Mouse (Mus musculus) brain, adult 2 months (tissue): ENCODE measurements around the gene Sstr4.

Experiments used
- DNase-seq: peaks from one replicate; pipeline ENCODE4 v3.0.0; 2011; ENCODE audit warnings: low read depth, low spot score

Gene Sstr4

DNA sequence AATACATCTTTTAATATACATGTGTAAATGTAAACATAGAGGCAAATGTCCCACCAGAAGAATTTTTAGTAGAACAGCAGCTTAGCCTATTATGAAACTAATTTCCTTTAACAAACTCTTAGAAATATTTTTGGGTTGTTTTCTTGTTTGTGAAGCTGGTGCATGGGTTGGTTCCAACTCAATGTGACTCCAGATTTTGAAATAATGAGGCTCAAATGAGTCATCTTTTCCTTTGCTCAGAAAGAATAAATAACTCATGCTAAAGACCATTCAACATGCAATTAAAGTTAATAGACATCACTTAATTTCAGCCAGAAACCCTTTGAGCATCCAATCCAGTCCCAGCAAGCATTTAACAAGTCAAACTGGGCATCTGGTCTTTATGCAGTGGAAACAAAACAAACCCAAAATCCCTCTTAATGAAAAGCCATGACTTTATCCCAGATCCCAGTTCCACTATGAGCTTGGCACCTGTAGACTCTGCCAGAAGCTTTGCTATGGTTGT lies 33.9 kb downstream of the Sstr4 start:
- peak; percentile 63 for DNase-seq

DNA sequence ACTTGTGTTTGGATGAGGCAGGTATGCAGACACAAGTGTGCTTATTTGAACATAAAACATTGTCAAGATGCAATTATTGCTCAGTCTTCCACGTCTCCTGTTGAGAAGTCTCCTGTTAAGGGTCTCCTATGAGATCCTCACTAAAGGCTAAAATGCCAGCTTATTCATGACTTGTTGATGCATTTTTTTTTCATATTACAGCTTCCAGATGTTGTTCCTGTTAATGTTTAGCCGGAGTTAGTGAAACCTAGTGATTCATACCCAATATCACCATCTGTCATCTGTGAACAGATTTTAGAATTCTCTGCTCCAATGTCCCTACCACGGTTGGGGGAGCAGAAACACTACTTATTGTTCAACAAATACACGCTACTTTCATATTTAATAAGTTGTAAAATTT lies 35.8 kb downstream of the Sstr4 start:
- DNase-seq: peak; percentile 24

DNA sequence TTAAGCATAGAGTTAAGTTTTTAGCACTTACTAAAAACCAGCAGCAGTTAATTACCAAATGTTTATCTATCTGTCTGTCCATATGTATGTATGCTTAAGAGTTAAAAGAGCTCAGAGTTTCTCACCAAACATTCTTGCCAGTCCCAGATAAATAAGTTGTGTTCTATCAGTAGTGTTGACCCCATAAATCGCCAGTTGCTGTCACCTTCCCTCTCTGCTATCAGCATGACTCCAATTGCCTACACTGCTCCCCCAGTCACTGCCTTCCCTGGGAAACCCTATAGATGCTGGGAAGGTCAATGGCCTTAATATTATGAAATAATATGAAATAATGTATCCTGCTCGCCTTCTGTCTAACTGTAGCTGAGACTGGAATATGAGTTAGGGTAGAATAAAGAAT lies 37.2 kb downstream of the Sstr4 start:
- no peak for DNase-seq

DNA sequence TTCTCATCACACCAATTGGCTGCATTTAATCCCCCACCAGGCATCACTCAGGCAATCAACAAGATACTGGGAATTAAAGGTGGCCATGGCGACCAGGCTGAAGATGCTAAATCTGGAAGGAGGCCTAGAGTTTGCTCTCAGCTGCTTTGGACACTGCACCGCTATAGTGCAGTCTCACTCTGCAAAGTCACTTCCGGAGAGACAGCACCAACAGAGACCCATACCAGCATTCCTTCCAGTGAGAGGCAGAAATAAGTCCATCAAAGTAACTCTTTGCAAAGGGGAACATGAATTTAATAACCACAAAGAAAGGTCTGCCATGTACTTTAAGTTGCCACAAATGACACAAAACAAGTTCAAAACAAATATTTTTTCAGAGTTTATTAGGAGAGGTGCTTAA lies 41.1 kb downstream of the Sstr4 start:
- DNase-seq: peak; percentile 14

DNA sequence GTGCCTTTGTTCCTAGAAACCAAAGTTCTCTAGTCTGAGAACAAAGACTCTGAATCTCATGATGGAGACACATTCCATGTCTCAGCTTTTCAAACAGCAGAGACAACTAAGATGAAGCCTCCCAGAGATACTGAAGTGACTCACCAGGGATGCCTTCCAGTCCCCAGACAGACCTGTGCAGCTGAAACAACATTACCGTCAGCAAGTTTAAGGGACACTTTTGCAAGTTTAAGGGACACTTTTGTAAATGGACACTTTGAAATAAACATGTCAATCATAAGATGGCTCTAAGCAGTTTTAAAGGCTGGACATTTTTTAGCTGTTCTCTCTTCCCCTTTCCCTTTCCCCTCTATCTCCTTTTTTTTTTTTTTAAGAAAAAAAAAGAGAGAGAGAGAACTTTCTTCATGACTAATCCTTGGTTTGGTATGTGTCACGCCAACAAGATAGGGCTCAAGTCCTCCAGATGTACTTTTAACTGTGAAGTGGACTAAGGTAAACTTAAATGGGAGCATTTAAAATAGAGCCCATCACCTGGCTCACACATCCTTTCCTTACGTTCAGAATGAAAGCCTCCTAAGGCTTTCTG lies 44.6 kb downstream of the Sstr4 start:
- no peak for DNase-seq

DNA sequence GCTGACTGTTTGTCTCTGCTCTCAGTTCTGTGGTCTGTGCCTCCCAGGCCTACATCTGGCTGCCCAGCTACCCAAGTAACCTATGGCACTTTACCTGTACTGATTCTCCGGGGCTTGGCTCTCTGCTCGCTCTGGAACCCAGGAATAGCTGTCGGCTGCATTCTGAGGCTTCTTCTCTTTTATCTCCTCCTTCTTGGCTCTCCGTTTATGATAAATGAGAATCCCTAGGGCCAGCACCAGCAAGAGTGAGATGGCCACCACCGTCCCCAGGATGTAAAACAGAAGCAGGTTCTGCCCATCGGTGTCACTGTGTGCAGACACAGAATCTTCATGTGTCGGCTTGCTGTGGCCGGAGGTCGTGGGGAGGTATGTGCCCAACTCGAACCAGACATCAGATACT lies 46.3 kb downstream of the Sstr4 start:
- no peak for DNase-seq

DNA sequence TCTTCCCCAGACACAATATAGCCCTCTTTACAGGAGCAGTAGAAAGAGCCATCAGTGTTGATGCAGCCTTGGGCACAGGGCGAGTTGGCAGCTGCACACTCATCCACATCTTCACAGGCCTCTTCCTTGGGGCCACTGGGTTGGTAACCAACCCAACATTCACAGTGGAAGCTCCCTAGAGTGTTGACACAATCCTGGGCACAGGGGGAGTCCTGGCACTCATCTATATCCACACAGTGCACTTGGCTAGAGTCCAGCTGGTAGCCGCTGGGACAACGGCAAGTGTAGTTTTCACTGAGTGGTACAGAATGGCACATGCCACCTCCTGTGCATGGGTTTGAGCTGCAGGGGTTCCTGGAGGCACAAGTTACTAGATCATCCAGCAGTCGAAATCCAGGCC lies 47.0 kb downstream of the Sstr4 start:
- no peak for DNase-seq

DNA sequence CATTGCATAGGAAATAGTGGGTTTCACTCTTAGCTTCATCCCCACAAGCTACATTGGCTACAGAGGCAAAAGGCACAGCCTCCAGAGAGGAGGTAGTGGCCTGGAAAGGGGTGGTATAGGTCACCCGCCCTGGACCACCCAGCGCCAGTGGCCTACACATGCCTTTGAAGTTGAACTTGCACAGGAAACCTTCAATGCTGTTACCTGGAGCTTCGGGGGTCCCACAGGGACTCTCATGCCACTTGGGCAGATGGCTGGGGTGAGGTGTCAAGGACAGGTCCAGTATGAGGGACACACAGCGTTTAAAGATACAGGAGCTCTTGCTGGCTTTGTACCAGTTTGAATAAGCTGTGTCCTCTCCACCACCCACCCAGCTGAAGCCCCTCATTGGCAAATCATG lies 47.6 kb downstream of the Sstr4 start:
- no peak for DNase-seq

DNA sequence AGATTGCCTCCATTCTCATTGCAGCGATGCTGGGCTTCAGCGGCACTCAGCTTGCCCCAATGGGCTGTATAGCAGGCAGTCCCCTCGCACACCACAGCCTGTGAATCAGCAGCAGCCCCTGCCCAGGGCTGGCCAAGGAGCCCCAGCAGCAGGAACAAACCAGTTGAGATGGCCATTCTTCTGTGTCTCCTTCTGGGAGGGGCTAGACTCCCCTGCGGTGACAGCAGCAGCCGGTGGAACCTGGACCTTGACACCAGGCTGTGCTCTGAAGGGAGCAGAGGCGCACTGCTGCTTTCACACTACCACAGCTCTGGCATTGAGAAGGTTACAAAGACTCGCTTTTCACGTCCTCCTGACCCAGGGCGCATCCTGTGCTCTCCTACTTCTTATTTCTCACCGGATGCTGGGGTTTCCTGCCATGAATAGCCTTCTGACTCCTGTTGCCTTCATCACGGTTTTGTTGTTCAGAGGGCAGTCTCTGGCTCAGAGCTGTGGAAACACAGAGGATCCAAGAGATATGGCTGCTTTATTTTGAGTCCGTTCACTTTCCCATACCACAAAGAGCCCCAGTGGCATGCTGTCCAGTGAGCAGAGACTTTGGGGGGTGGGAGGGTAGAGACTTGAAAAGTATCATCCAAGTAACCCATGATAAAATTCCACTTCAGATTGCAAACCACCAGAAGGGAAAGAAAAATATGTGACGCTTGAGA lies 48.3 kb downstream of the Sstr4 start, which contains the start of gene Cd93:
Gene Cd93, minus strand, starts transcription at position 315 of the 710 bp plus-strand sequence.
- no peak for DNase-seq

DNA sequence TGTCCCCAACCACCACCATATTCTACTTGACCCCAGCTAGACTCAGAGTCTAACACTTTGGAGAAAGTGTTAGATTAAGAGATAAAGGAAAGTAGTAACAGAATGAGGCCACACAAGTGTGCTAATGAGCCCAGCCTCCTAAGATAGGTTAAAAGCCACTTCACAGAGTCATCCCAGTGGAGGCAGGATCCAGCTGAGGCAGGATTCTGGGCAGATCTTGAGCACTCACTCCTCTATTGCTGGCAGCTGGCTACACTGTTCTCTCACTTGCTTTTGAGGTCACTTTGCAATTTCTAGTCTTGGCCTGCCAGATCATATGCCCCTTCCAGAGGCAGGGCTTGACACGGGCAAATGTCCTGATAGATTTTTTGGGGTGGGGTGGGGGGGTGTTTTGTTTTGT lies 49.3 kb downstream of the Sstr4 start:
- no peak for DNase-seq

DNA sequence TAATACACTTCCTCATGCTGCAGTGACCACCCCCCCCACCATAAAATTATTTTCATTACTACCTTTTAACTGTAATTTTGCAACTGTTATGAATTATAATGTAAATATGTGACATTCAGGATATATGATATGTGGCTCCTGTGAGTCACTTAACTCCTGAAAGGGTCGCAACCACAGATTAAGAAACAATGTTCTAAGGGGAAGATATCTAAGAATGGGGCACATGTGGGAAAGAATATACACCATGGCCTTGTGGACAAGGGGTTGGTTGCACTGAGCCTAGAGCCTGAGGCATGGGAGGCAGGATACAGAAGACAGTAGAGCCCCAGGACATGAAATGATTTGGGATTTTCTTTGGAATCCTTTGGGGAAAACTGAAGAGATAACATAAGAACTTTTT lies 50.5 kb downstream of the Sstr4 start:
- no peak for DNase-seq
